Mouse (Mus musculus): ENCODE measurements around the gene Gm9970.

Gm9970 gene

DNA sequence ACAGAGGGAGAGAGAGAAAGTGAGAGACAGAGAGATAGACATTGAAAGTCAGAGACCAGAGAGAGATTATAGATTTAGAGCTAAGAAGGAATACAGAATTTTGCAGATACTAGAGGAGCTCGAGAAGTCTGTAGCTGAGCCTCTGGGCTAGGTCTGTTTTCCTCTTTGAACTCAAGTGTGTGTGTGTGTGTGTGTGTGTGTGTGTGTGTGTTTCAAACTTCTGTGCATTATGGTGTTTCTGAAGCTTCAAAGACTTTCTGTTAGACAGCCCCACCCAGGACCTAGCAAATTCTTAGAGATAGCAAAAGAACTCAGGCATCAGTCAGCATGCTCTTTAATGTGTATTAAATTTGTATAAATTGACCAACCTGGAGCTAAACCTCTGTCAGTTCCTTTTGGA lies 14.4 kb downstream of the Gm9970 start:
- intact Hi-C loops (cut with DNase I) = no loop called here

DNA sequence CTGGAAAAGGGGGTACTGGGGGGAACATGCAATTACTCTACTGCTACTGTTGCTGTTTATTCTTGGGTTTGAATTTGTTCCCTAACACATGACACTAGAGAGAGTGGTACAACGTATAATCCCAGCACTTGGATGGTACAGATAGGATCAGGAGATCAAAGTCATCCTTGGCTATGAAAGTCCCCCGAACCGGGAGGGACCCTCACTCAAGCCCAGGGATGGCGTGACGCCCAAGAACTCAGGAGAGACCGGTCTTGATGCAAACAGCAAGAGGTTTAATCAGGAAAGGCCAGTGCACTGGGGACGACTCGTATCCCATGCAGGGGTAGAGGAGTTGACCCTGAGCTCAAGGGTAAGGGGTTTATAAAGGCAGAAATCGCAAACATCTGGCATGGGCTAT lies 18.3 kb downstream of the Gm9970 start:
- intact Hi-C loops (cut with DNase I) = no loop called here

GRCm38 (mm10) chr5:31221304-31221945 lies 19.6 kb downstream of the Gm9970 start:
- intact Hi-C loops (cut with DNase I) = no loop called here

GRCm38 (mm10) chr5:31220448-31221303 lies 20.4 kb downstream of the Gm9970 start, which contains the start of gene Ppm1g:
Ppm1g (minus strand) TSS chr5:31220687.
- intact Hi-C loops (cut with DNase I) = no loop called here

DNA sequence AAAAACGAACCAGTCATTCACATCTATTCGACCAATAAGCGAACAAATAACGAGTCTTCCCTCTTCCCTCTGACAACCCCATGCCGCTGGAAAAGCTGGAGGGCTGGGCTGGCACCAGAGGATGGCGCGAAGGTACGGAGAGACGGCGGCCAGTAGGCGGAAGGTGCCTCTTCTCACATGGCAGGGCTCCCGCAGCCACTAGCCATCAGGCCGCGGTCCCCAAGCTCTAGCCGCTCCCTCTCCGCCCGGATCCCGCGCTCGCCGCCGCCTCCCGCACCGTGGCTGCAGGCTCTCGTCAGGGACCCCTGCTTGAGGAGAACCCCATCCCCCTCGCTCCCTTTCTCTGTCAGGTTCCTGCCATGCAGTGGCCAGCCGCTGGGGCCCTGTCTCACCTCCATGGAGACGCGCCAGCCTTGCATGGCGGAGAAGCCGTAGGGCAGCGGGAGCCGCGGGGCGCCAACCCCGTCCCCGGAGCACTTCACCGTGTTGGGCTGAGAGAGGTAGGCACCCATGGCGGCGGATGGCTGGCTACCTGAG lies 21.1 kb downstream of the Gm9970 start:
- intact Hi-C loops (cut with DNase I) = loop anchor here (5.0 kb wide), 1 partner anchor 107 kb away; no protein-coding TSS in a partner anchor

DNA sequence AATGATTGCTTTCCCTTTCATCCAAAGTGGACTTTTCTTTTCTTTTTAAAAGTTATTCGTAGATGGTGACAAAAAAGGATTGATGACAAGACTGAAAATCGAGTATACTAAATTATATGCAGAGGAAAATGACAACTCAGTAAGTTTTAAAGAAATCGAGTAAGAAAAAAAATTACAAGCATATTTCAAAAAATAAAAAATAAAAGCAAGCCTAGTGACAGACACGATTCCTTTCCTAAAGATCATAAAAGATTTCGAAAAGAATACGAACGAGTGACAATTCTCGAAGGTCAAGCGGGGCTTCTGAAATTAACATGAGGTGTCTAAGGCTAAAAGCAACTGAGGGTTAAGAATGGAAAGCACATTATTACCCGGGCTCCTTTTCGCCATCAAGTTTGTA lies 21.6 kb downstream of the Gm9970 start:
- intact Hi-C loops (cut with DNase I) = loop anchor here (5.0 kb wide), 1 partner anchor 108 kb away; no protein-coding TSS in a partner anchor

- intact Hi-C loops (cut with DNase I) = loop anchor here (5.0 kb wide), 1 partner anchor 108 kb away; no protein-coding TSS in a partner anchor
Observed at GRCm38 (mm10) chr5:31219070-31219469, 22.0 kb downstream of the Gm9970 start.

- intact Hi-C loops (cut with DNase I) = loop anchor here (5.0 kb wide), 1 partner anchor 109 kb away; no protein-coding TSS in a partner anchor
Observed at GRCm38 (mm10) chr5:31218294-31218693, 22.7 kb downstream of the Gm9970 start.

- intact Hi-C loops (cut with DNase I) = loop anchor here (5.0 kb wide), 1 partner anchor 111 kb away; no protein-coding TSS in a partner anchor
Observed at GRCm38 (mm10) chr5:31216554-31216953, 24.5 kb downstream of the Gm9970 start.

DNA sequence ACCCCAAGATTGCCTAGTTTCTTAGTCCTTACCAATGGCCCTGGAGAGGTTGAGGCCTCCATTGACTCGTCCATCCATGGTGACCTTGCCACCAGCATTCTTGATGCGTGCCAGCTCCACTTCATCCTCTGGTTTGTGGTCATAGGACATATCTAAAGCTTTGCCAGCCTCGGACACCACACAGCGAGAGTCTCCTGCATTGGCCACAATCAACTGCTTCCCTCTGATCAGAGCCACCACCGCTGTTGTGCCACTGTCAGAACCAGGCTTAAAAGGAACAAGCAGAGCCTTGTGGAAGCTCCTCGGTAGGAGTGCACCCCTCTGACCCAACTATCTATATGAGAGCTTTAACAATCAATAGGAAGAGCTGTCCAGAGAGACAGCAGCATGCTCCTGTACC lies 36.6 kb downstream of the Gm9970 start:
- intact Hi-C loops (cut with DNase I) = loop anchor here (5.0 kb wide), 1 partner anchor 48 kb away; the partner anchor contains the start of gene Krtcap3

- intact Hi-C loops (cut with DNase I) = loop anchor here (5.0 kb wide), 1 partner anchor 48 kb away; the partner anchor contains the start of gene Krtcap3
Observed at GRCm38 (mm10) chr5:31203866-31204265, 37.2 kb downstream of the Gm9970 start.

DNA sequence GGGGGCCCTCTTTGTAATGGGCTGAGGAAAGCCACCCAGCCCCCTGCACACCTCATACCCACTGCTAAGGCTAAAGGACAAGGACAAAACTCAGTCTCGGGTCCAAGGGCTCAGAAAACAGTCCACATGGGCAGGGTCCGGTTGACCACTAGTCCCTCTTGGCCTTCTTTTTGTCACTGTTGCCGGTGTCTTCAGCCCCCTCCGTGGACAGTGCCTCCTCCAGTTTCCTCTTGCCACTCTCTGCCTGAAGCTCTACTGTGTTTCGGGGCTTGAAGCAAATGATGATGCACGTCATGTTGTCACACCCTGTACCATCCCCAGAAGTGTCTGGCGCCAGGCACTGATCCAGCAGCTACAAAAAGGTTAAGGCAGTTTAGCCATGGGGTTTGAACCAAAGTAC lies 38.1 kb downstream of the Gm9970 start:
- intact Hi-C loops (cut with DNase I) = loop anchor here (5.0 kb wide), 1 partner anchor 49 kb away; the partner anchor contains the start of gene Krtcap3

DNA sequence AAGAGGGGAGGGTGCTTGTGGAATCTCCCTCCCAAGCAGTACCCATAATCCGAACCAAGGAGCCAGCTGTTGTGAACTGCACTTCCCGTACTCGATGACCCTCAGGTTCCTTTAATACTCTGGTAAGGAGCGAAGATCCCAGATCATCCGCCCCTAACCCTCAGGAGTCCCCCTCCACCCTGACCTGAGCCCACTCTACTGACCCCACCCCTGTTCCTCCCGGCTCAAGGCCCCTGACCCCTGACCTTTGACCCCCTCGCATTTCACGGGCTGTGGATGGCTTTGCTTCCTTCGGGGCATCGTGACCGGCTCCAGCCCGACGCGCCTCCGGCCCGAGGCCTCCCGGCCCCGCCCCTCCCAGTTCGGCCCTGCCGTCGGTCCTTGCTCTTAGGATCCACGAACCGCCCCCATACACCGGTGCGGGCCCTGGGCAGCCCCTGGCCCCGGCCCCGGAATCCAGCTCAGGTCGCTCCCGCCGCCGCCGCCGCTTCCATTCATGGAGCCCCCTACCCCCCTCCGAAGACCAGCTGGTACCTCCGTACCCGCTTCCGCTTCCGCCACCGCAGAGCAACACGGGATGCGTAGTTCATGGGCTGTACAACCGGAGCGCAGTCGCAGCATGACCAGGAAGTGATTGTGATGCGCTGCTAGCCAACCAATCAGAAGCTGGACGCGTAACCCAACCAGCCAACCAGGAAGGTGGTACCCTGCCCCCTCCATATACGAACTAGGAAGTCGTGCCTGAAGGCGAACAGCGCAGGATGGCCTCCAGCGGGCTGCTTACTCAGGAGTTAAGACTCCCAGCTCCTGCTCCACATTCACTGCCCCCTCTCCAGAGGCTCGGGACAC lies 39.1 kb downstream of the Gm9970 start, which contains the start of gene Zfp513:
Gene Zfp513, minus strand, starts transcription at position 562 of the 849 bp plus-strand sequence.
- intact Hi-C loops (cut with DNase I) = loop anchor here (5.0 kb wide), 1 partner anchor 50 kb away; the partner anchor contains the start of gene Krtcap3

DNA sequence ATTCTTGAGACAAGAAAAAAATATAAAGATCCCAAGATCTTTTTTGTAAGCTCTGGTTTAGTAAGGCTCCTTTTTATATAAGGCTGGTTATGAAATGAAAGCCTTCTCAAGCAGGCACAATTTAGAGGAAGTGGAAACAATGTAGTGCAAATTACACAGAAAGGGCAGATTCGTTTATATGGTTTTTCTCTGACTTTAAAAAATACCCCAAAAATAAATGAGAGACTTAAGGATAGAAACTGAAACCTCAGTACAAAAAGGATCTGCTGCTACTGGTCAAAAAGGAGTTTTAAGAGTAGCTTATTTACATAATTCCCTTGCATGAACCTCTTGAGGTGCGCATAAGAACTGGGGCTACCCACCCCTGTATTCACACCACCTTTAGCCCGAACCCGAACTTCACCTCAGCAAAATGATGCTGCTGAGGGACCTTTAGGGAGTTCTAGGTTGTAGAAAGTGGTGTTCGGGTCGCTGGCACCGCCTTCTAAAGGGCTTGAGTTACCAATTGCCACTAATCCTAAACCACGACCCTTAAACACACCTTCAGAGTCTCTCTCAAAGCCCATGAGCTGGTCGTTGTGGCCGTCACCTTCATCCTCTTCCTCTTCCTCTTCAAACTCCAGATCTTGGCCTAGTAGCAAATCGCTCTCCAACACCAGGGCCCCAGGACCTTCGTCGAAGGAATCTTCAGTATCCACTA lies 39.8 kb downstream of the Gm9970 start:
- intact Hi-C loops (cut with DNase I) = loop anchor here (5.0 kb wide), 1 partner anchor 51 kb away; the partner anchor contains the start of gene Krtcap3

GRCm38 (mm10) chr5:31200327-31200768 lies 40.7 kb downstream of the Gm9970 start:
- intact Hi-C loops (cut with DNase I) = loop anchor here (5.0 kb wide), 1 partner anchor 52 kb away; the partner anchor contains the start of gene Krtcap3

- intact Hi-C loops (cut with DNase I) = loop anchor here (5.0 kb wide), 1 partner anchor 52 kb away; the partner anchor contains the start of gene Krtcap3
Observed at GRCm38 (mm10) chr5:31199893-31200292, 41.1 kb downstream of the Gm9970 start.

DNA sequence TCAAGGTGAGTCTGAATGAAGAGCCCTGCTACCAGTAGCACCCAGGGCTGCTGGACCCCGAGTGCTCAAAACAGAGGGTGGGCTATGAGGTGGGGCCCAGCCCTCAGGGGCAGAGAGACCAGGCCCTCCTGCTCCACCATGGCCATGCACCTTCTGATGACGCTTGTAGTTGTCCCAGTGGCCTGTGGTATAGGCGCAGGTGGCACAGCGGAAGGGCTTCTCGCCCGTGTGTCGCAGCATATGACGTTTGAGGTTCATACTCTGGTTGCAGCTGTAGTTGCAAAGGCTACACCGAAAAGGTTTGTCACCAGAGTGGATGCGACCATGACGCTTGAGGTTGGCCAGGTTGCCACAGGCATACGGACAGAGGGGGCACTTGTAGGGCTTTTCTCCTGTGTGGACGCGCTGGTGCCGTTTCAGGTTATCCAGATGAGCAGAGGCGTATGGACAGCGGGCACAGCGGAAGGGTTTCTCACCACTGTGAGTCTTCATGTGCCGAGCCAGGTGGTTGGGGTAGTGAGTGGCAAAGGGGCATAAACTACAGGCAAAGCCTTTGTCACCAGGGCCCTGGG lies 41.6 kb downstream of the Gm9970 start:
- intact Hi-C loops (cut with DNase I) = no loop called here

- intact Hi-C loops (cut with DNase I) = no loop called here
Observed at GRCm38 (mm10) chr5:31198616-31199320, 42.3 kb downstream of the Gm9970 start.

DNA sequence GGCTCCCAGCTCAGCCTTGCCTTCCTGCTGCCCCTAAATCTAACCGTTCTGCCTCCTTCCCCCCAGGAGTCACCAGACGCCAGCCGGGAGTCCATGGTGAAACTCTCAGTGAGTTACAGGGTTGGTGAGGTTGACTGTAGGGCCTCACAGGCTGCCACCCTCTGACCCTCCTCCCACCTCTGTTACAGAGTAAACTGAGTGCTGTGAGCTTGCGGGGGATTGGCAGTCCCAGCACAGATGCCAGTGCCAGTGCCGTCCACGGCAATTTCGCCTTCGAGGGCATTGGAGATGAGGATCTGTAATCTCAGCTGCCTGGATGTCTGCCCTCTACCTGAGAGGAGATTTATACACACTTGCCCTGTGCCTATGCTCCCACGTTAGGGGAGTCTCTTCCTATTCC lies 42.9 kb downstream of the Gm9970 start:
- intact Hi-C loops (cut with DNase I) = no loop called here
